Mouse (Mus musculus) T-helper 2 cell (primary cell): ENCODE data around the gene Olfr370.

Source experiments
- in situ Hi-C: fragments of 300-600 bp; cut with MboI, MseI; formaldehyde crosslinking; loops from one replicate; pipeline ENCODE4 v1.15.1; 2025; ENCODE audit warnings: high pct_unique_total_duplicates

Gene Olfr370

DNA sequence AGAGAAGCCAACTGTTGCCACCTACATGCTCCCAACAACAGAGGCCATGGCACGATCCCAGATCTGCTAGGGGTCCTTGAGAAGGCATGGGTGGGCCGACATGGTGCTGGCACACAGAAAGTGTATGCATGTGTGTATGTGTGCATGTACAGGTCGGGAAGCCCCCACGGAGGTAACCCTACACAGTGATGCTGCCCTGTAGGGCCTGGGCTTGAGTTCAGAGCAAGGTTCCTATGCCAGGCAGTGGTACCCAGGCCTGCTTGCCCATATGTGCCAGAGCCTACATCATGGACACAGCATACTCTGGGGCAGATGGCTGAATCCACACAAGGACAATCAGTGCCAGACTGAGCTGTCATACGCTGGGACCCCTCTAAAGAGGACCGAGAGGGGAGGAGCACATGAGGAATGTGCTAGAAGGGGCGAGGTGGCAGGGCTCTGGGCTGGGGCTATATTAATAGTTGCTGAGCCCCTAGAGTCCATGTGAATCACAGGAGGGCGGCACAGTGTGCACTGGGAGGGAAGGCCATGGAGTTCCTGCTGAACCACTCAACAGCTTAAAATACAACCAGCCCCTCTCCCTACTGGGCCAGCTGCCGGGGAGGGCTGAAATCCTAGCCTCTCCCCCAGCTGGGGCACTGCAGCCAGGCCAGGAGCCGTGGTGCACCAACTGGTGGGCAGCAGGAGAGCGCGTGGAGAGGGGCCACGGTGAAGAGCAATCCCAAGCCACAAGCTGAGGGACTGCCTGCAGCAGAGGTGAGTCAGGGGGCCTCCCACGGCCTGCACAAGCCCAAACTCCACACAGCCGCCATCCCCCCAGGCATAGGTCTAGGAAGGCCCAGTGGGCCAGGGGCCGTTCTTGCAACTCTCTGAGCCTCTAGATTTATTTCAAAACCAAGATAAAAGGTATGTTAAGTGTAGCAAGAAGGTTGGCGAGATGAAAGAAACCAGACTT is 40.3 kb downstream of the Olfr370 start:
- in situ Hi-C loops, result no loop called here

DNA sequence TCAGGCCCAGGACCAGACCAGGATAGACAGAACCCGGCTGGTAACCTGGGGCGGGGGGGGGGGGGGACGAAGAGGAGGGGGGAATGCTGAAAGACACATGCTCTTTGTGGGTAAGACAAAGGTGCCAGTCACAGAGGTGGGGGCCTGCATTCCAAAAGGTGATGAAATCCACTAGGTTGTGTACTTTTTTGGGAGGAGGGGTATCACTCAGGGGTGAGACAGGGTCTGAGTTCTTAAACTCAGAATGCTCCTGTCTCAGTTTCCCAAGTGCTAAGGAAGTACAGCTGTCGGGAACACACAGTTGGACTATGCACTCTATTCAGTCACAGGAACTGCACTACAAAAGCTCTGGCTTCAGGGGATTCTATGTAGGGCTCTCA is 40.9 kb downstream of the Olfr370 start:
- in situ Hi-C loops, result no loop called here

GRCm38 (mm10) chr8:83576921-83577320 is 41.3 kb downstream of the Olfr370 start:
- in situ Hi-C loops, result no loop called here

- in situ Hi-C loops, result no loop called here
These were observed 41.8 kb downstream of the Olfr370 start for GRCm38 (mm10) chr8:83577384-83577791.

DNA sequence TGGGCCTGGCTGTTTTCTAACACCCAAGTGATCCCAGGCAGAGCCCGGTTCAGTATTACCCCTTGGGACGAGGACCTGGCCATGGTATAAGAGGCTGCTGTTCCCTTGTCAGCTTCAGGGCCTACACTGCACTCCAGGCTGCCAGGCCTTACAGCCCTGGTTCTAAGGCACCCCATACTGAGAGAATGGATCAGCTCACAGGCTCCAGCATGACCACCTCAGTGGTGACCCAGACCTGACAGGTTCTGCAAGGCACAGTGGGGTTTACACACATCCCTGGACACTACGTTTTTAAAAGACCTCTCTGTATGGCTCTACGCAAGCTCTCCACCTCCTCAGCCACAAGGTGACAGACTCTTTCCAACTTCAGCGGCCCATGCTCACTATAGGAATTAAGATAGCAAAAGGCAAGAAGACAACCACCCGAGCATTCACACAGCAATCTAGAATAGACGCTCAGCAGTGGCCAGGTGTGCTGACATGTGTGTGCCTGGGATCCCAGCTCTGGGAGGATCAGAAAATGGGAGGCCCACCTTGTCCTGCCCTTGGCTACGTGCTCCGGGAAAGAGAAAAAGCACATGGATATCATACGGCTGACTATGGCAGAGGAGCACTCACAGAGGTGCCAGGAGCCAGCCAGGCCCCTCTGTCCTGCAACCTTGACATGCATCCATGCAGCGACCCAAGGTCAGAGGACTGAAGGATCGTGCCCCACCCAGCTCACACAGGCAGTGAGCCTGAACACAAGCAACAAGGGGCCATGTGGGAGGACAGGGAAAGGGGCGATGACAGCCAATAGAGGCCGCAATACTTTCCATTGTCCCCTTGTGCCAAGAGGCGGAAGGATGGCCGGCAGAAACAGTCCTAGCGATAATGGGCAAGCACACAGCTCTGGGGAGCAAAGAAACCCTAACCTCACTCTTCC is 42.8 kb downstream of the Olfr370 start:
- in situ Hi-C loops, result no loop called here

GRCm38 (mm10) chr8:83579676-83580075 is 44.1 kb downstream of the Olfr370 start:
- in situ Hi-C loops, result no loop called here

DNA sequence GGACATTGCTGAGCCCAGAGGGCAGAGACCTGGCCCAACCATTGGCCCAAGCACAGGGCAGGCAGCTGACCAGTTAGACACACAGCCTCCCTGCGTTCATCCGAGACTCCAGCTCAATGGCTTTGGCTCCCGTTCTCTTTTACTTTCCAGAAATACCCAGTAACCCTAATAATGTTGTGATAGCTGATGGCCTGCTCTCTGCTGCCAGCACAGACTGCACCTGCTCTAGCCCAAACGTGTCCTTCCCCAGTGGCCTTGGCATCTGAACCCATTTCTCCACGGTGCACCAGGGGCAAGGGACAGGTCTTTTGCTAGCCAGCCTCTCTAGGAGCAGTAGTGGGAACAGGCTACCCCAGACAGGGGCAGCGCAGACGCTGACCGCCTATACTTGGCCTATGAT is 45.2 kb downstream of the Olfr370 start:
- in situ Hi-C loops, result no loop called here

DNA sequence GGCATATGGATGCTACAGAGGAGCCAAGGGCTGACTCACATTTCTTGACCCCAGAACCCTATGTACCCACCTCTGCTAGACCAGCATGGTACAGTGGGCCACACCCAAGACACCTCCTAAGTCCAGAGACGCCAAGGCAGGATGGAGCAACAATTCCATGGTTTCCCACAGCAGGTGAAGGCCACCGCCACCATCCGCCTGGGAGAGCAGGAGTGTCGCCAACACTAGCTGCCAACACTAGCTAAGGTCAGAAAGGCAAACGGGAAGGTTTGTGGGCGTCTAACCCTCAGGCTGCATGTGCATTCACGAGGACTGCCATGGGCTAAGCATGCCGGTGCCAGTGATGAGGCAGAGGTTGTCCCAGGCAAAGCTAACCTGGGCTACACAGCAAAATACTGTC is 46.6 kb downstream of the Olfr370 start:
- in situ Hi-C loops, result no loop called here

- in situ Hi-C loops, result no loop called here
These were observed 47.7 kb downstream of the Olfr370 start for GRCm38 (mm10) chr8:83583236-83583635.

DNA sequence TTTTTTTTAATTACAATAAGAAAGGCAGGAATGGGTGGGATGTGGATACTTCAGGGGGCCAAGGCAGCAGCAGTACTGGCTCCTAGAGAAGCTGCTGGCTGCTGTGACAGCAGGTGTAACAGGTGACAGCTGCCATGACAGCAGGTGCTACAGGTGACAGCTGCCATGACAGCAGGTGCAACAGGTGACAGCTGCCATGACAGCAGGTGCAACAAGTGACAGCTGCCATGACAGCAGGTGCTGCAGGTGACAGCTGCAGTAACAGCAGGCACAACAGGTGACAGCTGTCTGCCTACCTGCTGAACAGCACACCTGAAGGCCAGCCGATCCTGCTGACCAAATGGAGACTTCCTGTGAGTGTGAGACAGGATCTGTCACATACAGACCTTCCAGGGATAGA is 49.2 kb downstream of the Olfr370 start:
- in situ Hi-C loops, result no loop called here

DNA sequence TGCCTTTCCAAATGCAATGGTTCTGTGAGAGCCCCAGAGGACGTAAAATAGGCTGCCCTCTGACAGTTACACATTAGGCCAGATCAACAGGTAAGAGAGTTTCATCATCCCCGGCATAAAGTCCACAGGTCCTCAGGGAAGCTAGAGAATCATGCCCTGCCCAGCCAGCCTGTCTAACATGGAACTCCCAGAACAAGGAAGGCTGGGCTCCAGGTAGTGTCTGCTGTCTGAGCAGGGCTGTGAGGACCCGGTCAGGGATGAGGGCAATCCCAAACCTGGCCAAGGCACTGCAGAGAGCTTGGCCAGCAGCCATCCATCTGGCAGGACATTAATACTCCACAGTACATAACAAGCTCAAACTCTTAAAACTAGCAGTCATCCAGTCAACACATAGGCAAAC is 49.8 kb downstream of the Olfr370 start:
- in situ Hi-C loops, result no loop called here

- in situ Hi-C loops, result no loop called here
These were observed 52.1 kb downstream of the Olfr370 start for GRCm38 (mm10) chr8:83587644-83588043.

DNA sequence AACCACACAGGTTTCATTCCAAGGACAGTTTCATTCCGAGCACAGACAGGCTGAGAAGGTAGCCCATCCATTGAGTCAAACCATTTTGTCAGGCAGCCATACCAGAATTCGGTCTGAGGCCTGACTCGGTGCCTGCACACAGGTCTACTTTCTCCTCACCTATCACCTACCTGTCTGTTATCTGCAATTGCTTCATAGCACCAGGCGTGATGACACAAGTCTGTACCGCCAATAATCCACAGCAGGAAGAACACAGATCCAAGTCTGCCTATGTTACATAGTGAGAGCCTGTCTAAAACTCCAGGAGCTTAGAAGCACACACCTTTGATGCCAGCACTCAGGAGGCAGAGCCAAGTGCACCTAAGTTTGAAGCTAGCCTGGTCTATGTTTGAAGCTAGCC is 53.3 kb downstream of the Olfr370 start:
- in situ Hi-C loops, result no loop called here

DNA sequence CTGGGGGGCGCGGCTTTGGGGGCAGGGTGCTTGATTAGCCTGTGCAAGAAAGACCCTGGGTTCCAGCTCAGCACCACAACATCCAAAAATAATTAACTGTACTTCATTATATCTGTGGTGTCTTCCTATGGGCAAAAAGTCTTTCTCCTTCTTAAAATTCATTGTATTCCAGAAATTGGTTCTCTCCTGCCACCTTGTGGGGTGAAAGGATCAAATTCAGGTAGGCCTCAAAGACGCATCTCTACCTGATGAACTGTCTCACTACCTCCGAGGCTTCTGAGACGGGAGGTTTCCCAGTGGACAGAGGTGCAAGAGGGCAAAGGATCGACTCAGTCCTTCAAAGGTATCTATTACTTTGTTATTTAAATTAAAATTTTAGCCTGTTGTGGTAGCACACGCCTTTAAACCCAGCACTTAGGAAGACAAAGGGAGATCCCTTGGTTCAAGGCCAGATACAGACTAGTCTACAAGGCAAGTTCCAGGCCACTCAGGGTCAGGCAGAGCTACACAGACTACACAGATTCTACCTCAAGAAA is 55.0 kb downstream of the Olfr370 start:
- in situ Hi-C loops, result no loop called here

GRCm38 (mm10) chr8:83592682-83593081 is 57.1 kb downstream of the Olfr370 start:
- in situ Hi-C loops, result no loop called here

- in situ Hi-C loops, result no loop called here
These were observed 58.0 kb downstream of the Olfr370 start for GRCm38 (mm10) chr8:83593325-83594166.

- in situ Hi-C loops, result no loop called here
These were observed 58.8 kb downstream of the Olfr370 start for GRCm38 (mm10) chr8:83594167-83595049.
